Mouse (Mus musculus): ENCODE results near the gene Ctso. TPM values are rescaled to one million over a fixed set of nuclear protein-coding genes. Genes with fewer than 3 reads are reported as not detected.

Ctso gene
- polyA plus RNA-seq, 1 experiment from 2014 or later: 13.2 TPM

GRCm38 (mm10) chr3:81961336-81961735 lies 28.9 kb downstream of the Ctso start:
- Histone ChIP-seq H3K36me3 (no peaks in the 10 kb centered on the region), H3K4me1 (no peaks in the 10 kb centered on the region), H3K9me3 (replicated peaks) (no peaks in the 10 kb centered on the region), H3K27ac (replicated peaks) (no peak overlapping the region), H3K27me3 (no peaks in the 10 kb centered on the region), H3K4me3 (replicated peaks) (no peak overlapping the region), H3K9ac (no peak overlapping the region), H3K4me2 (replicated peaks) (no peak overlapping the region)
- WGBS: 80% methylated on average over 5 of the region's 5 CpGs
- no peak for ATAC-seq (ENCODE audit: insufficient number of reproducible peaks, low FRiP score, low TSS enrichment, low read depth)

GRCm38 (mm10) chr3:81963768-81964167 lies 31.4 kb downstream of the Ctso start:
- no peaks in the 10 kb centered on the region for H3K36me3 ChIP-seq
- no peak overlapping the region for H3K27ac ChIP-seq (replicated peaks)
- no peak overlapping the region for H3K4me2 ChIP-seq (replicated peaks)
- H3K9ac ChIP-seq: no peak overlapping the region
- H3K4me3 ChIP-seq (replicated peaks): no peak overlapping the region
- H3K27me3 ChIP-seq: no peaks in the 10 kb centered on the region
- H3K4me1 ChIP-seq: no peaks in the 10 kb centered on the region
- no peak for ATAC-seq (ENCODE audit: insufficient number of reproducible peaks, low FRiP score, low TSS enrichment, low read depth)
- H3K9me3 ChIP-seq (replicated peaks): no peaks in the 10 kb centered on the region
- WGBS: 49% methylated on average over 5 of the region's 5 CpGs

- Histone ChIP-seq H3K4me1 (no peaks in the 10 kb centered on the region), H3K9ac (no peak overlapping the region), H3K4me2 (replicated peaks) (no peak overlapping the region), H3K27me3 (no peaks in the 10 kb centered on the region), H3K4me3 (replicated peaks) (no peak overlapping the region), H3K36me3 (no peaks in the 10 kb centered on the region), H3K27ac (replicated peaks) (no peak overlapping the region), H3K9me3 (replicated peaks) (no peaks in the 10 kb centered on the region)
- 52% methylated on average over 3 of the region's 3 CpGs for WGBS
- no peak for ATAC-seq (ENCODE audit: insufficient number of reproducible peaks, low FRiP score, low TSS enrichment, low read depth)
These were observed 32.2 kb downstream of the Ctso start for GRCm38 (mm10) chr3:81964596-81964995.

GRCm38 (mm10) chr3:81975607-81976006 lies 43.2 kb downstream of the Ctso start:
- WGBS: 69% methylated on average over 4 of the region's 4 CpGs
- Histone ChIP-seq H3K9me3 (replicated peaks) (no peaks in the 10 kb centered on the region), H3K4me3 (replicated peaks) (no peak overlapping the region), H3K36me3 (no peaks in the 10 kb centered on the region), H3K9ac (no peak overlapping the region), H3K4me1 (no peaks in the 10 kb centered on the region), H3K27me3 (no peaks in the 10 kb centered on the region), H3K27ac (replicated peaks) (no peak overlapping the region), H3K4me2 (replicated peaks) (no peak overlapping the region)
- no peak for ATAC-seq (ENCODE audit: insufficient number of reproducible peaks, low FRiP score, low TSS enrichment, low read depth)

- H3K27ac ChIP-seq (replicated peaks): no peak within 1 kb of the TSS
- H3K9ac ChIP-seq: no peak within 1 kb of the TSS
- no peak within 1 kb of the TSS for H3K4me3 ChIP-seq (replicated peaks)
- H3K4me1 ChIP-seq: no peaks in the 10 kb centered on the region
- H3K27me3 ChIP-seq: no peaks in the 10 kb centered on the region
- no peak for ATAC-seq (ENCODE audit: insufficient number of reproducible peaks, low FRiP score, low TSS enrichment, low read depth)
- no peak within 1 kb of the TSS for H3K4me2 ChIP-seq (replicated peaks)
- H3K9me3 ChIP-seq (replicated peaks): no peaks in the 10 kb centered on the region
- no peaks in the 10 kb centered on the region for H3K36me3 ChIP-seq
These were observed 43.7 kb downstream of the Ctso start, which contains the start of gene Tdo2 for GRCm38 (mm10) chr3:81976102-81976501. Gene Tdo2, minus strand, starts transcription at chr3:81976202.

- Histone ChIP-seq H3K9me3 (replicated peaks) (no peaks in the 10 kb centered on the region), H3K9ac (no peak overlapping the region), H3K36me3 (no peaks in the 10 kb centered on the region), H3K27me3 (no peaks in the 10 kb centered on the region), H3K4me3 (replicated peaks) (no peak overlapping the region), H3K4me2 (replicated peaks) (no peak overlapping the region), H3K27ac (replicated peaks) (no peak overlapping the region), H3K4me1 (no peaks in the 10 kb centered on the region)
- no peak for ATAC-seq (ENCODE audit: insufficient number of reproducible peaks, low FRiP score, low TSS enrichment, low read depth)
- 88% methylated on average over 5 of the region's 5 CpGs for WGBS
These were observed 49.2 kb downstream of the Ctso start for GRCm38 (mm10) chr3:81981576-81981975.

GRCm38 (mm10) chr3:81981990-81982389 lies 49.6 kb downstream of the Ctso start, which contains the start of gene Asic5:
Gene Asic5, plus strand, starts transcription at chr3:81982290.
- Histone ChIP-seq H3K9ac (no peak within 1 kb of the TSS), H3K27me3 (no peaks in the 10 kb centered on the region), H3K36me3 (no peaks in the 10 kb centered on the region), H3K4me1 (no peaks in the 10 kb centered on the region), H3K27ac (replicated peaks) (no peak within 1 kb of the TSS), H3K4me3 (replicated peaks) (no peak within 1 kb of the TSS), H3K9me3 (replicated peaks) (no peaks in the 10 kb centered on the region), H3K4me2 (replicated peaks) (no peak within 1 kb of the TSS)
- no peak for ATAC-seq (ENCODE audit: insufficient number of reproducible peaks, low FRiP score, low TSS enrichment, low read depth)
- 87% methylated on average over 5 of the region's 5 CpGs for WGBS

GRCm38 (mm10) chr3:81983120-81983895 lies 50.9 kb downstream of the Ctso start:
- no peak overlapping the region for H3K4me2 ChIP-seq (replicated peaks)
- no peak for ATAC-seq (ENCODE audit: insufficient number of reproducible peaks, low FRiP score, low TSS enrichment, low read depth)

GRCm38 (mm10) chr3:81985100-81985499 lies 52.7 kb downstream of the Ctso start:
- ATAC-seq (ENCODE audit: insufficient number of reproducible peaks, low FRiP score, low TSS enrichment, low read depth): no peak
- no peak overlapping the region for H3K4me2 ChIP-seq (replicated peaks)
- no peak overlapping the region for H3K4me3 ChIP-seq (replicated peaks)
- no peak overlapping the region for H3K27ac ChIP-seq (replicated peaks)
- WGBS: 50% methylated on average over 1 of the region's 1 CpGs
- no peaks in the 10 kb centered on the region for H3K36me3 ChIP-seq
- H3K4me1 ChIP-seq: no peaks in the 10 kb centered on the region
- H3K9me3 ChIP-seq (replicated peaks): no peaks in the 10 kb centered on the region
- no peaks in the 10 kb centered on the region for H3K27me3 ChIP-seq
- H3K9ac ChIP-seq: no peak overlapping the region

More at GRCm38 (mm10) chr3:81983120-81983895, 50.9 kb downstream of the Ctso start:
- Histone ChIP-seq H3K36me3 (no peaks in the 10 kb centered on the region), H3K27ac (replicated peaks) (no peak overlapping the region), H3K9ac (no peak overlapping the region), H3K4me1 (no peaks in the 10 kb centered on the region), H3K9me3 (replicated peaks) (no peaks in the 10 kb centered on the region), H3K27me3 (no peaks in the 10 kb centered on the region), H3K4me3 (replicated peaks) (no peak overlapping the region)
- 72% methylated on average over 8 of the region's 8 CpGs for WGBS

GRCm38 (mm10) chr3:81986103-81986502 lies 53.7 kb downstream of the Ctso start:
- no peak overlapping the region for H3K9ac ChIP-seq
- no peaks in the 10 kb centered on the region for H3K4me1 ChIP-seq
- WGBS: 98% methylated on average over 2 of the region's 2 CpGs
- ATAC-seq (ENCODE audit: insufficient number of reproducible peaks, low FRiP score, low TSS enrichment, low read depth): no peak
- H3K4me2 ChIP-seq (replicated peaks): no peak overlapping the region
- no peaks in the 10 kb centered on the region for H3K36me3 ChIP-seq
- H3K9me3 ChIP-seq (replicated peaks): no peaks in the 10 kb centered on the region
- no peak overlapping the region for H3K27ac ChIP-seq (replicated peaks)
- no peaks in the 10 kb centered on the region for H3K27me3 ChIP-seq
- H3K4me3 ChIP-seq (replicated peaks): no peak overlapping the region

GRCm38 (mm10) chr3:81987628-81988027 lies 55.2 kb downstream of the Ctso start:
- no peak overlapping the region for H3K4me3 ChIP-seq (replicated peaks)
- no peak overlapping the region for H3K9ac ChIP-seq
- H3K9me3 ChIP-seq (replicated peaks): no peaks in the 10 kb centered on the region
- H3K36me3 ChIP-seq: no peaks in the 10 kb centered on the region
- H3K27ac ChIP-seq (replicated peaks): no peak overlapping the region
- H3K27me3 ChIP-seq: no peaks in the 10 kb centered on the region
- no peaks in the 10 kb centered on the region for H3K4me1 ChIP-seq
- no peak overlapping the region for H3K4me2 ChIP-seq (replicated peaks)
- 86% methylated on average over 3 of the region's 3 CpGs for WGBS
- no peak for ATAC-seq (ENCODE audit: insufficient number of reproducible peaks, low FRiP score, low TSS enrichment, low read depth)

GRCm38 (mm10) chr3:81989692-81990141 lies 57.3 kb downstream of the Ctso start:
- WGBS: 19% methylated on average over 2 of the region's 2 CpGs
- Histone ChIP-seq H3K4me2 (replicated peaks) (no peak overlapping the region), H3K4me3 (replicated peaks) (no peak overlapping the region), H3K36me3 (no peaks in the 10 kb centered on the region), H3K27ac (replicated peaks) (no peak overlapping the region), H3K9ac (no peak overlapping the region), H3K4me1 (no peaks in the 10 kb centered on the region), H3K9me3 (replicated peaks) (no peaks in the 10 kb centered on the region), H3K27me3 (no peaks in the 10 kb centered on the region)
- ATAC-seq (ENCODE audit: insufficient number of reproducible peaks, low FRiP score, low TSS enrichment, low read depth): no peak

Measured in embryonic facial prominence, embryonic 15.5 days (tissue).